Mouse (Mus musculus): ENCODE results near the gene Obsl1. TPM values are rescaled to one million over a fixed set of nuclear protein-coding genes. Genes with fewer than 3 reads are reported as not detected.
A peak's percentile ranks its signal among the peaks of the same experiment; 100 is the strongest.

Obsl1 gene
- polyA plus RNA-seq, 1 experiment from 2014 or later: 6.3 TPM

- no peaks in the 10 kb centered on the region for H3K9me3 ChIP-seq (replicated peaks; ENCODE audit: control insufficient read depth, low read length)
- H3K27me3 ChIP-seq (ENCODE audit: control insufficient read depth, insufficient read depth, low read depth, low read length): peaks cover 91% of the 10 kb centered on the region
- no peak overlapping the region for H3K4me3 ChIP-seq (ENCODE audit: low read depth, low read length)
- H3K4me1 ChIP-seq (ENCODE audit: control insufficient read depth, low read depth, low read length): peaks cover 11% of the 10 kb centered on the region
- H3K27ac ChIP-seq (ENCODE audit: low read length): no peak overlapping the region
- 20% methylated on average over 5 of the region's 5 CpGs for WGBS (ENCODE audit: insufficient replicate concordance)
- H3K4me2 ChIP-seq (ENCODE audit: low read depth, low read length): no peak overlapping the region
- H3K36me3 ChIP-seq (ENCODE audit: control insufficient read depth, insufficient read depth): no peaks in the 10 kb centered on the region
- ATAC-seq (ENCODE audit: low read depth): no peak
- no peak overlapping the region for H3K9ac ChIP-seq (ENCODE audit: low read depth, low read length)
Measured at GRCm38 (mm10) chr1:75455948-75456347, 50.3 kb downstream of the Obsl1 start.

DNA sequence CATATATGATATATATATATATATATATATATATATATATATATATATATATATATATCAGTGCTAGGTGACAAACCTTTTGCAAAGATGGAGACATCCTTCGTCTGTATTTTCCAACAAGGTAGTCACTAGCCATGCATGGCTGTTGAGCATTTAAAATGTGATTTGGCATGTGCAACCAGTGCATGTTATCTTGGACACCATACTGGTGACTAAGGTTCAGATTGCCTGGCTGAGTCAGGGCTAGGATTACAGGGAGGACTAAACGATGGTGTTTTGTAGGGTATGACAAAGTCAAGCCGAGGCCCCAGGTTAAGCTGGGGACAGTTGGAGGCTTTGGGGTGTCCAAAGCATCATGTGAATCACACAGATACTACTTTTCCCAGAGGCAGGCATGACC is 50.8 kb downstream of the Obsl1 start:
- Histone ChIP-seq H3K9me3 (replicated peaks; ENCODE audit: control insufficient read depth, low read length) (no peaks in the 10 kb centered on the region), H3K27me3 (ENCODE audit: control insufficient read depth, insufficient read depth, low read depth, low read length) (peaks cover 96% of the 10 kb centered on the region), H3K36me3 (ENCODE audit: control insufficient read depth, insufficient read depth) (no peaks in the 10 kb centered on the region), H3K4me2 (ENCODE audit: low read depth, low read length) (no peak overlapping the region), H3K9ac (ENCODE audit: low read depth, low read length) (no peak overlapping the region), H3K4me3 (ENCODE audit: low read depth, low read length) (no peak overlapping the region), H3K27ac (ENCODE audit: low read length) (no peak overlapping the region), H3K4me1 (ENCODE audit: control insufficient read depth, low read depth, low read length) (peaks cover 17% of the 10 kb centered on the region)
- ATAC-seq (ENCODE audit: low read depth): no peak
- WGBS (ENCODE audit: insufficient replicate concordance): 56% methylated on average over 3 of the region's 3 CpGs

GRCm38 (mm10) chr1:75451900-75452299 is 54.4 kb downstream of the Obsl1 start:
- peaks cover 98% of the 10 kb centered on the region for H3K27me3 ChIP-seq (ENCODE audit: control insufficient read depth, insufficient read depth, low read depth, low read length)
- H3K4me1 ChIP-seq (ENCODE audit: control insufficient read depth, low read depth, low read length): peaks cover 40% of the 10 kb centered on the region
- no peaks in the 10 kb centered on the region for H3K9me3 ChIP-seq (replicated peaks; ENCODE audit: control insufficient read depth, low read length)
- 49% methylated on average over 5 of the region's 5 CpGs for WGBS (ENCODE audit: insufficient replicate concordance)
- no peak for ATAC-seq (ENCODE audit: low read depth)
- H3K36me3 ChIP-seq (ENCODE audit: control insufficient read depth, insufficient read depth): no peaks in the 10 kb centered on the region
- no peak overlapping the region for H3K9ac ChIP-seq (ENCODE audit: low read depth, low read length)
- H3K27ac ChIP-seq (ENCODE audit: low read length): no peak overlapping the region
- no peak overlapping the region for H3K4me2 ChIP-seq (ENCODE audit: low read depth, low read length)
- no peak overlapping the region for H3K4me3 ChIP-seq (ENCODE audit: low read depth, low read length)

DNA sequence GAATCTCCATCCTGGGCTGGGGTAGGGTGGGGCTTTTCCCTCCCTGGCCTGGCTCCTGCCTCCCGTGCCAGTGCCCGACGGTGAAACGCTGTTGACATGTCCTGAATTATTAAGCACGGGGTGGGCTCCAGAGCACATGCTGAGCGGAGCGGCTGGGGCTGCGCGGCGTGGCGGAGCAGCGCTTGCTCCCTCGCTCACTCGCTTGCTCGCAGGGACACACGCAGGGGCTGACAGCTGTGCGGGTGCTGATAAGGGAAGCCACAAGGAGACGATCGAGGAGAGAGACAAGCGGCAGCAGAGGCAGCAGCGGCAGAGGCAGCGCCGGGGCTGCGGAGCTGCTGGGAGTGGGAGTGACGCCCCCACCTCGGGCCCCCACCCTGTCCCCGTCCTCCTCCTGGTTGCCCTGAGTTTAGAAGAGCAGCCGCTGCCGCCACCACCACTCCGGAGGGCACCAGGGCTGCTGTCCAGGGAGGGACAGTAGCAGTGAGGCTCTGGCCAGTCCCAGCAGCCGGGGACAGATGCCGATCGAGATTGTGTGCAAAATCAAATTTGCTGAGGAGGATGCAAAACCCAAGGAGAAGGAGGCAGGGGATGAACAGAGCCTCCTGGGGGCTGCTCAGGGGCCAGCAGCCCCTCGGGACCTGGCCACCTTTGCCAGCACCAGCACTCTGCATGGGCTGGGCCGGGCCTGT is 55.8 kb downstream of the Obsl1 start, which contains the start of gene Asic4:
Gene Asic4 (plus strand): TSS at position 123 of the 692 bp plus-strand sequence.
- peak within 1 kb of the TSS; percentile 35 for H3K4me3 ChIP-seq (ENCODE audit: low read depth, low read length)
- H3K9ac ChIP-seq (ENCODE audit: low read depth, low read length): peak within 1 kb of the TSS; percentile 2; the same call in 1 of the 2 replicates
- H3K9me3 ChIP-seq (replicated peaks; ENCODE audit: control insufficient read depth, low read length): no peaks in the 10 kb centered on the region
- peak within 1 kb of the TSS; percentile 57 for H3K4me2 ChIP-seq (ENCODE audit: low read depth, low read length)
- no peak within 1 kb of the TSS for H3K27ac ChIP-seq (ENCODE audit: low read length)
- under 1% methylated on average over 29 of the region's 35 CpGs for WGBS (ENCODE audit: insufficient replicate concordance)
- H3K4me1 ChIP-seq (ENCODE audit: control insufficient read depth, low read depth, low read length): peaks cover 54% of the 10 kb centered on the region
- H3K27me3 ChIP-seq (ENCODE audit: control insufficient read depth, insufficient read depth, low read depth, low read length): peaks cover 92% of the 10 kb centered on the region
- H3K36me3 ChIP-seq (ENCODE audit: control insufficient read depth, insufficient read depth): no peaks in the 10 kb centered on the region
- ATAC-seq (ENCODE audit: low read depth): peak; percentile 43; the same call in 1 of the 2 replicates

GRCm38 (mm10) chr1:75449377-75450135 is 56.7 kb downstream of the Obsl1 start:
- ATAC-seq (ENCODE audit: low read depth): no peak
- Histone ChIP-seq H3K4me2 (ENCODE audit: low read depth, low read length) (peak overlapping the region; percentile 57), H3K36me3 (ENCODE audit: control insufficient read depth, insufficient read depth) (no peaks in the 10 kb centered on the region), H3K9ac (ENCODE audit: low read depth, low read length) (no peak overlapping the region; the same call in 1 of the 2 replicates), H3K4me1 (ENCODE audit: control insufficient read depth, low read depth, low read length) (peaks cover 62% of the 10 kb centered on the region), H3K27me3 (ENCODE audit: control insufficient read depth, insufficient read depth, low read depth, low read length) (peaks cover 85% of the 10 kb centered on the region), H3K9me3 (replicated peaks; ENCODE audit: control insufficient read depth, low read length) (no peaks in the 10 kb centered on the region), H3K4me3 (ENCODE audit: low read depth, low read length) (peak overlapping the region; percentile 35), H3K27ac (ENCODE audit: low read length) (no peak overlapping the region)
- WGBS (ENCODE audit: insufficient replicate concordance): 3% methylated on average over 8 of the region's 8 CpGs

DNA sequence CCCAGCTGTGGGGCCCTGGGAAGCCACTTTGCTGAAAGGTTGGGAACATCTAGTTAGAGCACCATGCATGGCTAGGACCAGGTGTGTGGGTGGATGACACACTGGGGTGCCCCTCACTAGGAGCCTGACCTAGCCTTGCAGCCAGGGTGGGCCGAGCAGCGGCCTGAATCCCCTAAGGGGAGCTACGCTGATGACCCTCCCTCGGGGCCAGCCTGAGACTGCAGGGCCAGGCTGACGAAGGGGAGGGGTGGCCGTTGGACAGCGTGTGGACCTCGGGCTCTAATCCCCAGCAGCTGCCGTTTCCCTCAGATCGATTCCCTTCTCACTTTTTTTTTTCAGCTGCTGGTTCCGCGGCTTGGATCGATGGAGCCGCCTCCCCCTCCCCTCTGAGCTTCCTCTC is 57.3 kb downstream of the Obsl1 start:
- ATAC-seq (ENCODE audit: low read depth): no peak

GRCm38 (mm10) chr1:75448052-75448431 is 58.2 kb downstream of the Obsl1 start:
- no peak overlapping the region for H3K27ac ChIP-seq (ENCODE audit: low read length)
- no peak overlapping the region for H3K4me3 ChIP-seq (ENCODE audit: low read depth, low read length)
- H3K36me3 ChIP-seq (ENCODE audit: control insufficient read depth, insufficient read depth): no peaks in the 10 kb centered on the region
- WGBS (ENCODE audit: insufficient replicate concordance): 6% methylated on average over 7 of the region's 7 CpGs
- peaks cover 64% of the 10 kb centered on the region for H3K4me1 ChIP-seq (ENCODE audit: control insufficient read depth, low read depth, low read length)
- peaks cover 70% of the 10 kb centered on the region for H3K27me3 ChIP-seq (ENCODE audit: control insufficient read depth, insufficient read depth, low read depth, low read length)
- no peak for ATAC-seq (ENCODE audit: low read depth)
- H3K9me3 ChIP-seq (replicated peaks; ENCODE audit: control insufficient read depth, low read length): no peaks in the 10 kb centered on the region
- H3K9ac ChIP-seq (ENCODE audit: low read depth, low read length): no peak overlapping the region
- 0 out of 2 replicates have a peak overlapping the region, but pooled peaks have one; percentile 42 for H3K4me2 ChIP-seq (ENCODE audit: low read depth, low read length)

More for the DNA sequence above, 57.3 kb downstream of the Obsl1 start:
- no peaks in the 10 kb centered on the region for H3K36me3 ChIP-seq (ENCODE audit: control insufficient read depth, insufficient read depth)
- H3K4me1 ChIP-seq (ENCODE audit: control insufficient read depth, low read depth, low read length): peaks cover 64% of the 10 kb centered on the region
- H3K9ac ChIP-seq (ENCODE audit: low read depth, low read length): no peak overlapping the region
- no peak overlapping the region for H3K27ac ChIP-seq (ENCODE audit: low read length)
- peaks cover 79% of the 10 kb centered on the region for H3K27me3 ChIP-seq (ENCODE audit: control insufficient read depth, insufficient read depth, low read depth, low read length)
- WGBS (ENCODE audit: insufficient replicate concordance): 0% methylated on average over 14 of the region's 14 CpGs
- no peak overlapping the region for H3K4me2 ChIP-seq (ENCODE audit: low read depth, low read length)
- no peaks in the 10 kb centered on the region for H3K9me3 ChIP-seq (replicated peaks; ENCODE audit: control insufficient read depth, low read length)
- H3K4me3 ChIP-seq (ENCODE audit: low read depth, low read length): no peak overlapping the region

GRCm38 (mm10) chr1:75447265-75448051 is 58.8 kb downstream of the Obsl1 start:
- Histone ChIP-seq H3K9ac (ENCODE audit: low read depth, low read length) (no peak overlapping the region), H3K4me1 (ENCODE audit: control insufficient read depth, low read depth, low read length) (peaks cover 64% of the 10 kb centered on the region), H3K4me2 (ENCODE audit: low read depth, low read length) (peak overlapping the region; percentile 58), H3K27ac (ENCODE audit: low read length) (no peak overlapping the region), H3K27me3 (ENCODE audit: control insufficient read depth, insufficient read depth, low read depth, low read length) (peaks cover 64% of the 10 kb centered on the region), H3K9me3 (replicated peaks; ENCODE audit: control insufficient read depth, low read length) (no peaks in the 10 kb centered on the region), H3K4me3 (ENCODE audit: low read depth, low read length) (no peak overlapping the region), H3K36me3 (ENCODE audit: control insufficient read depth, insufficient read depth) (no peaks in the 10 kb centered on the region)
- WGBS (ENCODE audit: insufficient replicate concordance): 2% methylated on average over 10 of the region's 10 CpGs
- ATAC-seq (ENCODE audit: low read depth): 0 out of 2 replicates have a peak, but pooled peaks have one; percentile 9
